Mouse (Mus musculus) testis, adult 2 months (tissue): ENCODE results near the gene Plekhg4. TPM values are rescaled to one million over a fixed set of nuclear protein-coding genes. Genes with fewer than 3 reads are reported as not detected.

Experiments
- H3K27ac ChIP-seq: fragments of 200-500 bp; 2 replicates; pipeline ENCODE4 v1.5.1; 2012; ENCODE audit warnings: low read depth, low read length; ENCODE audit not compliant: control insufficient read depth, insufficient read depth
- H3K27me3 ChIP-seq: fragments of 200-500 bp; 2 replicates; pipeline ENCODE4 v1.6.1; 2012; ENCODE audit warnings: mild to moderate bottlenecking, low read length, moderate library complexity; ENCODE audit not compliant: control insufficient read depth, insufficient read depth
- H3K36me3 ChIP-seq: fragments of 200-500 bp; 2 replicates; pipeline ENCODE4 v1.6.1; 2012; ENCODE audit warnings: mild to moderate bottlenecking, low read length; ENCODE audit not compliant: control insufficient read depth, insufficient read depth
- H3K4me1 ChIP-seq: fragments of 200-500 bp; 2 replicates; pipeline ENCODE4 v1.6.1; 2012; ENCODE audit warnings: low read length; ENCODE audit not compliant: control insufficient read depth, insufficient read depth
- H3K4me3 ChIP-seq: fragments of 200-500 bp; 2 replicates; pipeline ENCODE4 v1.5.1; 2012; ENCODE audit warnings: low read depth, mild to moderate bottlenecking, low read length, moderate library complexity, mixed read lengths; ENCODE audit not compliant: control insufficient read depth
- CTCF ChIP-seq: fragments of 200-500 bp; IDR thresholded peaks from 2 replicates; pipeline ENCODE4 v1.5.1; 2012; ENCODE audit warnings: low read depth, mild to moderate bottlenecking, inconsistent platforms, low read length, moderate library complexity; ENCODE audit not compliant: control insufficient read depth, insufficient read depth, insufficient replicate concordance
- POLR2A ChIP-seq: fragments of 200-500 bp; IDR thresholded peaks from 2 replicates; pipeline ENCODE4 v1.6.1; 2012; ENCODE audit warnings: low read depth, mild to moderate bottlenecking, inconsistent platforms, low read length, moderate library complexity; ENCODE audit not compliant: control insufficient read depth
- polyA plus RNA-seq: library from polyadenylated mRNA; depleted of rRNA; stranded (reverse); fragments of >200 nt; gene quantifications from 2 replicates; pipeline ENCODE4 v1.2.3, GENCODE M21; 2012

Gene Plekhg4
- polyA plus RNA-seq, 1 experiment, result 24.2 TPM

DNA sequence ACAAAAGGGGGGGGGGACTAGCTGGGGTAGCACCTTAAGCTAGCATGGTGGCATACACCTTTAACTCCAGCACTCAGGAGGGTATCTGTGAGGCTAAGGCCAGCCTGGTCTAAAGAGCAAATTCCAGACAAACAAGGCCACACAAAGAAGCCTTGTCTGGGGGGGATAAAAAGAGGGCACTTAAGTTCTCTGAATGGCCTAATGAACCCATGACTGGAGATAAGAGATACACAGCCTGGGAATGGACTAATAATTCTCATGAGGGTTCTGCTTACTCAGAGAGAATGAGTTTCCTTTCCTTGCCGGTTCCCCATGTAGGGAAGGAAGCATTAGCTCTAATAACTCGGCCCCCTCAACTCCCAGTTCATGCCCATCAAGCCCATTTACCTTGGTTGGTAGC lies 40.6 kb upstream of the Plekhg4 start:
- Histone ChIP-seq H3K36me3 (peaks cover 1% of the 10 kb centered on the region), H3K4me3 (no peak overlapping the region), H3K4me1 (peaks cover 11% of the 10 kb centered on the region), H3K27ac (no peak overlapping the region), H3K27me3 (no peaks in the 10 kb centered on the region)
- TF ChIP-seq CTCF (no peak), POLR2A (no peak)

DNA sequence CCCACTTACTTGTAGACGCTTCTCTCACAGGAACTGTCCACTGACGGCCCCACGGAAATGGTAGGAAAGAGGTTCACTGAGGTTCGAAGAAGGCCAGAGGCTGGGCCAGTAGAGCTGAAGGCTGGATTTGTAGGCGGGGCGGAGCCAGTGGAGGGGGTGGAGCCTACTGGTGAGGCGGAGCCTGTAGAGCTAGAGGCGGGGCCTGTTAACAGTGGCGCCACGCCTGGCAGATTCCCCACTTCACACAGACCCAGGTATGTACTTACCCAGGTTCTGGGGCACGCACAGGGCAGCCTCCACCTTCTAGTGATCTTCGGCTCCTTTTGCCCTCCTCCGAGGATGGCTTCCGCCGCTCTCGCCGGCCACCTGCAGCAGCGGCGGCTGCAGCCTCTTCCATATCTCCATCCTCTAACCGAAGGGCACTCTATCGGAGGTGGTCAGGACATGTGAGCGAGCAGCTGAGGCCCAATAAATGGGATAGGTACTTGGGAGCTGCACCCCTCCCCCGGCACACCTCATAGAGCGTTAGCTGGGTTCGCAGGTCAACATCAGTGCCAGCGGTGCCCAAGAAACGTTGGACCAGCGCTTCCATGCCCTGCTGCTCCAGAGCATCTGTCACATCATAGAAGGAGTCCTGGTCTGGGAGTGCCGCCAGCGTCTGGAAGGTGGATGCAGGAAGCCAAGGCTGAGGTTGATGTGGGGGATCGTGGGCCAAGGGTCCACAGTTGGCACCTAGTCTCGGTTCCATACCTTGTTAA lies 36.5 kb upstream of the Plekhg4 start:
- Histone ChIP-seq H3K4me3 (peak overlapping the region; percentile 77), H3K27me3 (no peaks in the 10 kb centered on the region), H3K4me1 (peaks cover 16% of the 10 kb centered on the region), H3K36me3 (peaks cover 1% of the 10 kb centered on the region; the same call in 1 of the 2 replicates), H3K27ac (no peak overlapping the region)
- TF ChIP-seq POLR2A (no peak), CTCF (no peak)

DNA sequence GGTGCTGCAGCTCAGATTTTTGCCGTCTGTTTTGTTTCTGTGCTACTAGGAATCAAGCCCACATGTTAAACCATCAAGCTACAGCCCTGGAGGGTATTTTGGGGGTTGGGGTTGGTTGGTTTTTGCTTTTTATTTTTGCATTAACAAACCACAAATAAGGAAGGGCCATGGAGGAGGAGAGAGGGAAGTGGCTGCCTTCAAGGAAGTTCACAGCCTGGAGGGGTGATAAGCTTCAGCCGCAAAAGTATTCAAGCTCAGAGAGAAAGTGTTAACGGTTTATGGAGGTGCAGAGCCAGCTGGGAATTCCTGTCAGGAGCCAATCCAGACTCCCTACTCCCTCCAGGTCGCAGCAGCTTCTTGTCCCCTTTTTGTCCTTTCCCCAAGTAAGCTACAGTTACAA lies 34.1 kb upstream of the Plekhg4 start:
- TF ChIP-seq CTCF, result no peak
- TF ChIP-seq POLR2A, result no peak
- no peaks in the 10 kb centered on the region for H3K27me3 ChIP-seq
- H3K4me3 ChIP-seq, result no peak overlapping the region
- no peak overlapping the region for H3K27ac ChIP-seq
- H3K4me1 ChIP-seq, result peaks cover 16% of the 10 kb centered on the region
- peaks cover 1% of the 10 kb centered on the region; the same call in 1 of the 2 replicates for H3K36me3 ChIP-seq

DNA sequence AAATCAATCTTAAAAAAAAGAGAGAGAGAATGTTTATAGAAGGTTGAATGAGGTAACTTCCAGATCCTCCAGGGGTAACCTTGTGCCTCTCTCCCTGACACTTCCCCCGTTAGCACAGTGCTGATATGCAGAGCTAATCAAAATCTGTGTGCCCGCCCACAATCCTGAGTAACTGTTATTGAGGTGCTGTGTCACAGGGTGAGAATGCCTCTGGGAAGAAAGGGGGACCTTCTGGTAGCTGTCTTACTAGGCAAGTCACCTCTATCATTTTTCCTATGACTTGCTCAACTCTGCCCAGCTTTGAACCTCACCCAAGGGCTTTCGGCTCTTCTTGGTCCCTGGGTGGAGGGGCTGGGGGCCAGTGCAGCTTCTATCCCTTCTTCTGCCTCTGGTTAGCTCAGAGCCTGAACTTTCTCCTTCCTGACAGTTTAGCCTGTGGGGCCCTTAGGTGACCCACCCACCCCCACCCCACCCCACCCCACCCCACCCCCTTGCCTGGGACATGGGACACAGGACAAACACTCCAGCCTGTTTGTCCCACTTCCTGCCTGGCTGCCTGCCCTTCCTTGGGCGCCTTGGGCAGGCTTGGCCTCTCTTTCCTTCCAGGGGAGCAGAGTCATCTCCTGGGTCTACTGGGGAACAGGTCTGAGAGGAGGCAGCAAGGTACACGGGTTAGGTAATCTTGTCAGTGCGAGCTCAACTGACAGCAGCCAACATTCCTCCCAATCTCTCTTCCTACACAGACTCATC lies 33.0 kb upstream of the Plekhg4 start:
- no peak overlapping the region for H3K4me3 ChIP-seq
- peaks cover 16% of the 10 kb centered on the region for H3K4me1 ChIP-seq
- no peak for TF ChIP-seq POLR2A
- no peak for TF ChIP-seq CTCF
- no peaks in the 10 kb centered on the region for H3K27me3 ChIP-seq
- no peak overlapping the region for H3K27ac ChIP-seq
- peaks cover 1% of the 10 kb centered on the region; the same call in 1 of the 2 replicates for H3K36me3 ChIP-seq

DNA sequence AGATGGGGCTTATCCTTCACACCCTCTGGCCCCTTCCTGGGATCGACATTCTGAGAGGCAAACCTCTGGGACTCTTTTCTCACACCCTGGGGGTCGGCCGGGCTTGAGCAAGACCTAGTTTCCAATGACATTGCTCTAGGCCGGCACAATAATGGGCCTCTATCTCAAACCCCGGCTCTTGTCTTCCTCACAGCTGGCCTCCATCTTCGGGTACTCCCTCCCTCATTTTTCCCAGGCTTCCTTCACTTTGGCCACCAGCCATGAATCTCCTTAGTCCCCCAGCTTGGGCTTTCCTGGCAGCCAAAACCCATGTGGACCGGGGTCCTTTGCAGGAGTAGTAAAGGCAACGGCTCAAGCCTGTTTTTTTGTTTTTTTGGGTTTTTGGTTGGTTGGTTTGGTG lies 31.7 kb upstream of the Plekhg4 start:
- no peaks in the 10 kb centered on the region for H3K27me3 ChIP-seq
- no peak for TF ChIP-seq CTCF
- no peak for TF ChIP-seq POLR2A
- H3K4me1 ChIP-seq, result peaks cover 15% of the 10 kb centered on the region
- H3K4me3 ChIP-seq, result no peak overlapping the region
- H3K27ac ChIP-seq, result no peak overlapping the region
- peaks cover 1% of the 10 kb centered on the region; the same call in 1 of the 2 replicates for H3K36me3 ChIP-seq

DNA sequence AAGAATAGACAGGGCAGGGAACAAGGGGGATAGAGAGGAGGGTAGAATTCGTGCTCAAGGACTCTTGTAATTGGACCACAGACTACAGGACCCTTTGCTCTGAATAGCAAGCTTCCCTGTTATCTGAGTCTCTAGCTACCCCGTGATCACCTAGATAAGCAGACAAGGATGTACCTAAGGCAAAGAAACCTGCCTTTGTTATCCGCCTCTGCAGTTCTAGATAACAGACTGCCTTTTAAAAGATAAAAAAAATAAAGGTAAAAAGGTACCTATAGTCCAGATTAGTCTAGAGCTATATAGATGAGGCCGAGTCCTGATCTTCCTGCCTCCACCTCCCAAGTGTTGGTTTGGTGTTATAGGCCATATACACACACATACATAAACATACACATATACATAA lies 30.3 kb upstream of the Plekhg4 start:
- no peak overlapping the region for H3K27ac ChIP-seq
- TF ChIP-seq CTCF (no peak), POLR2A (no peak)

DNA sequence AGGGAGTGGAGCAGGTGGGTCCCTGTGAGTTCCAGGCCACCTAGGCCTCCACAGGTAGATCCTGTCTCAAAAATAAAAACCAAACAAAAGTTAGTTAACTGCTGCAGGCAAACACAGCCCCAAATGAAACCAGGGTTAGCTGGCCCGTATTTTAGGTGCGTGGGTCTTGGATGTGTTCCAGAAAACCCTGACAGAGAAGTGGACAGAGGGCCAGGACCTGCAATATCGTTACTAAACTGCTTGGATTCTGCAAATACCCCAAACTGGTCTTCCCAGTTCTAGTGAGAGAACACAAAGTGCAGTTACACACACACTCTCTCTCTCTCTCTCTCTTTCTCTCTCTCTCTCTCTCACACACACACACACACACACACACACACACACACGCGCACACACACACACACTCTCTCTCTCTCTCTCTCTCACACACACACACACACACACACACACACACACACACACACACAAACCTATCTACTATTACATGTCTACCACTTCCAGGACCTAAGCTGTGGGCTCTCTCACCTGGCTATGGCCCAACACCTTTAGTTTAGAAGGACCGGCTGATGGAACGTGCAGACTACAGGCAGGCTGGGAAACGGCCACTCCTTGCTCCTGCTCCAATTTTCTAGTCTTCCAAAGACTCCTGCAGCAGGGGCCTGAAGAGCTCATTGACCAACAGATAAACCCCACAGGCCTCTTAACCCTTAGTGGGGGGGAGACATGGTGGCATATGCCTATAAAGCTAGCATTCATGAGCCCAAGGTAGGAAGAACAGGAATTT lies 29.1 kb upstream of the Plekhg4 start:
- Histone ChIP-seq H3K36me3 (no peaks in the 10 kb centered on the region; the same call in 1 of the 2 replicates), H3K4me1 (peaks cover 19% of the 10 kb centered on the region), H3K27me3 (no peaks in the 10 kb centered on the region), H3K4me3 (no peak overlapping the region), H3K27ac (no peak overlapping the region)
- TF ChIP-seq POLR2A (no peak), CTCF (no peak)

More for the DNA sequence above, 30.3 kb upstream of the Plekhg4 start:
- H3K4me1 ChIP-seq, result peaks cover 12% of the 10 kb centered on the region
- H3K27me3 ChIP-seq, result no peaks in the 10 kb centered on the region
- H3K36me3 ChIP-seq, result no peaks in the 10 kb centered on the region; the same call in 1 of the 2 replicates
- no peak overlapping the region for H3K4me3 ChIP-seq
